9 mouse cellular contexts compared by ENCODE assay signal in genomic region chr14:54574253-54574652, GRCm38 (mm10). TPM values are rescaled to one million over a fixed set of nuclear protein-coding genes. Genes with fewer than 3 reads are reported as not detected.
A peak's percentile ranks its signal among the peaks of the same experiment; 100 is the strongest.
DNase-seq lines count a peak whose midpoint lies in the region; ATAC-seq lines count a peak whose summit lies in the region.
"Had no signal": no experiment of that assay in that cellular context is flagged by ENCODE, and none has a peak within 500 bp of the region (broad histone marks: within the 10 kb centered on the region; RNA-seq: fewer than 3 reads in every experiment).

No protein-coding gene starts in this region.

- no peak for DNase-seq in heart, adult 18-20 months
- no peak for DNase-seq in ovary, postnatal 10 days (ENCODE audit: low spot score)
- no peak for DNase-seq in left cerebral cortex, adult 8-10 months (ENCODE audit: low spot score in 2 of 2)
- DNase-seq in frontal cortex, postnatal 25 days (ENCODE audit: low spot score in 2 of 2), result no peak

- peak overlapping the region; percentile 81 for H3K4me2 ChIP-seq in heart, embryonic 13.5 days
- peak overlapping the region; percentile 85 for H3K4me2 ChIP-seq in embryonic facial prominence, embryonic 13.5 days
- H3K4me2 ChIP-seq in intestine, embryonic 16.5 days (ENCODE audit: low read depth, low read length), result peak overlapping the region; percentile 88
- H3K4me2 ChIP-seq in midbrain, embryonic 15.5 days, result peak overlapping the region; percentile 93

- no peaks in the 10 kb centered on the region for H3K9me3 ChIP-seq in heart, embryonic 13.5 days
- no peaks in the 10 kb centered on the region for H3K9me3 ChIP-seq in embryonic facial prominence, embryonic 13.5 days
- H3K9me3 ChIP-seq in intestine, embryonic 16.5 days (ENCODE audit: control insufficient read depth, low read length), result no peaks in the 10 kb centered on the region
- no peaks in the 10 kb centered on the region for H3K9me3 ChIP-seq in midbrain, embryonic 15.5 days

- H3K4me1 ChIP-seq in heart, embryonic 13.5 days, result peaks cover 67% of the 10 kb centered on the region
- peaks cover 47% of the 10 kb centered on the region for H3K4me1 ChIP-seq in embryonic facial prominence, embryonic 13.5 days
- H3K4me1 ChIP-seq in intestine, embryonic 16.5 days (ENCODE audit: control insufficient read depth, insufficient read depth, low read length), result peaks cover 46% of the 10 kb centered on the region
- H3K4me1 ChIP-seq in midbrain, embryonic 15.5 days, result peaks cover 47% of the 10 kb centered on the region

- WGBS in heart, embryonic 13.5 days, result 20% methylated on average over 4 of the region's 4 CpGs
- WGBS in embryonic facial prominence, embryonic 13.5 days, result 1% methylated on average over 4 of the region's 4 CpGs
- WGBS in intestine, embryonic 16.5 days, result 18% methylated on average over 4 of the region's 4 CpGs
- 5% methylated on average over 4 of the region's 4 CpGs for WGBS in midbrain, embryonic 15.5 days

- H3K27ac ChIP-seq in heart, embryonic 13.5 days (replicated peaks), result peak overlapping the region; percentile 96
- H3K27ac ChIP-seq in embryonic facial prominence, embryonic 13.5 days, result peak overlapping the region; percentile 96
- H3K27ac ChIP-seq in intestine, embryonic 16.5 days (ENCODE audit: low read length), result no peak overlapping the region
- H3K27ac ChIP-seq in midbrain, embryonic 15.5 days, result no peak overlapping the region

- no peak for ATAC-seq in heart, embryonic 13.5 days (ENCODE audit: extremely low read depth, insufficient number of reproducible peaks, low FRiP score, low TSS enrichment)
- ATAC-seq in embryonic facial prominence, embryonic 13.5 days (ENCODE audit: insufficient number of reproducible peaks, insufficient read depth, low FRiP score, low TSS enrichment, low read depth), result peak; percentile 49
- no peak for ATAC-seq in intestine, embryonic 16.5 days
- no peak for ATAC-seq in midbrain, embryonic 15.5 days (replicated peaks)

- H3K27me3 ChIP-seq in heart, embryonic 13.5 days (replicated peaks), result no peaks in the 10 kb centered on the region
- H3K27me3 ChIP-seq in embryonic facial prominence, embryonic 13.5 days, result no peaks in the 10 kb centered on the region
- no peaks in the 10 kb centered on the region for H3K27me3 ChIP-seq in intestine, embryonic 16.5 days (replicated peaks; ENCODE audit: control insufficient read depth, insufficient read depth, low read length)
- peaks cover 25% of the 10 kb centered on the region for H3K27me3 ChIP-seq in midbrain, embryonic 15.5 days (replicated peaks)

- H3K36me3 ChIP-seq in heart, embryonic 13.5 days, result peaks cover 42% of the 10 kb centered on the region
- H3K36me3 ChIP-seq in embryonic facial prominence, embryonic 13.5 days, result peaks cover 41% of the 10 kb centered on the region
- peaks cover 6% of the 10 kb centered on the region; the same call in 1 of the 2 replicates for H3K36me3 ChIP-seq in intestine, embryonic 16.5 days (ENCODE audit: control insufficient read depth, insufficient read depth, low read length)
- H3K36me3 ChIP-seq in midbrain, embryonic 15.5 days (replicated peaks), result no peaks in the 10 kb centered on the region

- H3K4me3 ChIP-seq in heart, embryonic 13.5 days, result peak overlapping the region; percentile 92
- H3K4me3 ChIP-seq in embryonic facial prominence, embryonic 13.5 days, result peak overlapping the region; percentile 93
- peak overlapping the region; percentile 73 for H3K4me3 ChIP-seq in intestine, embryonic 16.5 days (ENCODE audit: low read length)
- H3K4me3 ChIP-seq in midbrain, embryonic 15.5 days, result peak overlapping the region; percentile 5; the same call in 1 of the 2 replicates

- H3K9ac ChIP-seq in heart, embryonic 13.5 days, result peak overlapping the region; percentile 99
- H3K9ac ChIP-seq in embryonic facial prominence, embryonic 13.5 days, result peak overlapping the region; percentile 100
- H3K9ac ChIP-seq in intestine, embryonic 16.5 days (ENCODE audit: low read depth, low read length), result peak overlapping the region; percentile 56
- no peak overlapping the region for H3K9ac ChIP-seq in midbrain, embryonic 15.5 days

RNA-seq across cellular contexts. Expression of gene Ajuba, which starts 3.1 kb away (rescaled TPM):
- polyA plus RNA-seq in heart, embryonic 13.5 days (2015; fragmentation: Nextera tagmentation; extraction: Ambion mirVana), result 28.1 and 29.6 TPM in 2 replicates
- total RNA-seq in heart, adult 18-20 months (2021), result 1 to 10 TPM; 3.7 to 3.9 TPM
- polyA plus RNA-seq in embryonic facial prominence, embryonic 13.5 days (2015; fragmentation: Nextera tagmentation; extraction: Ambion mirVana), result 55.6 and 63.3 TPM in 2 replicates
- 12.9 and 13.1 TPM in 2 replicates for polyA plus RNA-seq in intestine, embryonic 16.5 days (2015; fragmentation: Nextera tagmentation; extraction: Ambion mirVana)
- polyA plus RNA-seq in midbrain, embryonic 15.5 days (2015; fragmentation: Nextera tagmentation; extraction: Ambion mirVana), result 8.7 and 11.2 TPM in 2 replicates
- total RNA-seq in left cerebral cortex, adult 8-10 months (2022), result 1 to 10 TPM; 1.3 to 2.4 (median 1.7) TPM

RNA-seq across cellular contexts. Expression of gene Haus4, which starts 19.8 kb away (rescaled TPM):
- 42.0 and 43.5 TPM in 2 replicates for polyA plus RNA-seq in heart, embryonic 13.5 days (2015; fragmentation: Nextera tagmentation; extraction: Ambion mirVana)
- 1 to 10 TPM; 2.6 to 2.8 TPM for total RNA-seq in heart, adult 18-20 months (2021)
- polyA plus RNA-seq in embryonic facial prominence, embryonic 13.5 days (2015; fragmentation: Nextera tagmentation; extraction: Ambion mirVana), result 53.1 and 54.5 TPM in 2 replicates
- 46.9 and 56.0 TPM in 2 replicates for polyA plus RNA-seq in intestine, embryonic 16.5 days (2015; fragmentation: Nextera tagmentation; extraction: Ambion mirVana)
- 14.2 and 14.8 TPM in 2 replicates for polyA plus RNA-seq in midbrain, embryonic 15.5 days (2015; fragmentation: Nextera tagmentation; extraction: Ambion mirVana)
- total RNA-seq in left cerebral cortex, adult 8-10 months (2022), result 1 to 10 TPM; 3.0 to 4.7 (median 3.4) TPM

RNA-seq across cellular contexts. Expression of gene 4931414P19Rik, which starts 31.5 kb away (rescaled TPM):
- polyA plus RNA-seq in heart, embryonic 13.5 days (2015; fragmentation: Nextera tagmentation; extraction: Ambion mirVana), result 5.8 and 6.0 TPM in 2 replicates
- total RNA-seq in heart, adult 18-20 months (2021), result 1 to 10 TPM; 3.0 to 6.1 TPM
- polyA plus RNA-seq in embryonic facial prominence, embryonic 13.5 days (2015; fragmentation: Nextera tagmentation; extraction: Ambion mirVana), result 8.9 and 9.1 TPM in 2 replicates
- polyA plus RNA-seq in intestine, embryonic 16.5 days (2015; fragmentation: Nextera tagmentation; extraction: Ambion mirVana), result 6.0 and 7.8 TPM in 2 replicates
- 6.7 and 9.0 TPM in 2 replicates for polyA plus RNA-seq in midbrain, embryonic 15.5 days (2015; fragmentation: Nextera tagmentation; extraction: Ambion mirVana)
- total RNA-seq in left cerebral cortex, adult 8-10 months (2022), result 1 to 10 TPM; 4.7 to 6.3 (median 5.7) TPM

RNA-seq across cellular contexts. Expression of gene Psmb5, which starts 43.6 kb away (rescaled TPM):
- polyA plus RNA-seq in heart, embryonic 13.5 days (2015; fragmentation: Nextera tagmentation; extraction: Ambion mirVana), result 323 and 363 TPM in 2 replicates
- total RNA-seq in heart, adult 18-20 months (2021), result 100 to 1,000 TPM; 173 to 201 TPM
- 390 and 393 TPM in 2 replicates for polyA plus RNA-seq in embryonic facial prominence, embryonic 13.5 days (2015; fragmentation: Nextera tagmentation; extraction: Ambion mirVana)
- polyA plus RNA-seq in intestine, embryonic 16.5 days (2015; fragmentation: Nextera tagmentation; extraction: Ambion mirVana), result 358 and 395 TPM in 2 replicates
- polyA plus RNA-seq in midbrain, embryonic 15.5 days (2015; fragmentation: Nextera tagmentation; extraction: Ambion mirVana), result 445 and 463 TPM in 2 replicates
- total RNA-seq in left cerebral cortex, adult 8-10 months (2022), result 100 to 1,000 TPM; 151 to 185 (median 175) TPM

RNA-seq across cellular contexts. Expression of gene Psmb11, which starts 47.0 kb away (rescaled TPM):
- polyA plus RNA-seq in heart, embryonic 13.5 days (2015; fragmentation: Nextera tagmentation; extraction: Ambion mirVana), result 0.23 and 0.68 TPM in 2 replicates
- not detected for total RNA-seq in heart, adult 18-20 months (2021)
- polyA plus RNA-seq in embryonic facial prominence, embryonic 13.5 days (2015; fragmentation: Nextera tagmentation; extraction: Ambion mirVana), result 0.06 TPM in 1 of 2 replicates, not detected in the other
- not detected in 2 replicates for polyA plus RNA-seq in intestine, embryonic 16.5 days (2015; fragmentation: Nextera tagmentation; extraction: Ambion mirVana)
- not detected in 2 replicates for polyA plus RNA-seq in midbrain, embryonic 15.5 days (2015; fragmentation: Nextera tagmentation; extraction: Ambion mirVana)
- total RNA-seq in left cerebral cortex, adult 8-10 months (2022), result under 1 TPM in 3 of 4 experiments, not detected in 1; 0.14 to 0.63 (median 0.14) TPM
- polyA plus RNA-seq: large intestine, adult 2 months had no signal

Comparison
In these comparisons a context has a peak if more than half of its experiments do, and no peak if none do; other contexts are left out.
1. H3K27ac ChIP-seq: peak in heart, embryonic 13.5 days (single experiment) and embryonic facial prominence, embryonic 13.5 days (single experiment); none in intestine, embryonic 16.5 days (single experiment) and midbrain, embryonic 15.5 days (single experiment).
2. H3K4me3 ChIP-seq: peak in every context shown above with its lines; median percentile 93 in embryonic facial prominence, embryonic 13.5 days; 92 in heart, embryonic 13.5 days; 73 in intestine, embryonic 16.5 days; 5 in midbrain, embryonic 15.5 days.
3. Peak in every context shown above with its lines, with median percentiles within 50 percentile points of each other: H3K4me2 ChIP-seq.